Mouse (Mus musculus) liver, embryonic 14 days (tissue): Measurements from ENCODE around the gene Adamts7. TPM values are rescaled to one million over a fixed set of nuclear protein-coding genes. Genes with fewer than 3 reads are reported as not detected.

ENCODE experiments used
- polyA plus RNA-seq: library from polyadenylated mRNA; depleted of rRNA; stranded (reverse); fragments of >200 nt; gene quantifications from 2 replicates; pipeline ENCODE4 v1.2.3, GENCODE M21; 2012; rRNA removed

Gene Adamts7
- polyA plus RNA-seq, result 0.82 and 0.92 TPM in 2 replicates

GRCm38 (mm10) chr9:90162926-90163748 is at the start of gene Adamts7:
Gene Adamts7, plus strand, starts transcription at chr9:90163069.

GRCm38 (mm10) chr9:90114567-90115307 is 48.1 kb upstream of the Adamts7 start, which contains the start of gene Morf4l1:
Gene Morf4l1, minus strand, starts transcription at chr9:90114774.

Other genes with a start within 250 kb of the Adamts7 start
- gene Ctsh, start 108.9 kb upstream of the Adamts7 start, polyA plus RNA-seq, result 34.1 and 45.1 TPM in 2 replicates
- 134 and 149 TPM in 2 replicates for gene Morf4l1, start 48.3 kb upstream of the Adamts7 start, polyA plus RNA-seq
- 8.5 and 10.9 TPM in 2 replicates for gene Tbc1d2b, start 107.7 kb downstream of the Adamts7 start, polyA plus RNA-seq